Mouse (Mus musculus) lung, adult 10 weeks (tissue): ENCODE data around the gene Ggct. TPM values are rescaled to one million over a fixed set of nuclear protein-coding genes. Genes with fewer than 3 reads are reported as not detected.

ENCODE experiments used
- polyA plus RNA-seq: library from polyadenylated mRNA; stranded (reverse); fragments of 350-450 nt; fragmentation: Illumina TruSeq; extraction: RNeasy Lipid Tissue Mini Kit (QIAGEN cat#74804); gene quantifications from one replicate; pipeline ENCODE4 v1.2.3, GENCODE M21; 2014; ENCODE audit warnings: low read depth, low replicate concordance; ENCODE audit not compliant: insufficient read depth

Ggct gene
- 9.5 TPM for polyA plus RNA-seq

DNA sequence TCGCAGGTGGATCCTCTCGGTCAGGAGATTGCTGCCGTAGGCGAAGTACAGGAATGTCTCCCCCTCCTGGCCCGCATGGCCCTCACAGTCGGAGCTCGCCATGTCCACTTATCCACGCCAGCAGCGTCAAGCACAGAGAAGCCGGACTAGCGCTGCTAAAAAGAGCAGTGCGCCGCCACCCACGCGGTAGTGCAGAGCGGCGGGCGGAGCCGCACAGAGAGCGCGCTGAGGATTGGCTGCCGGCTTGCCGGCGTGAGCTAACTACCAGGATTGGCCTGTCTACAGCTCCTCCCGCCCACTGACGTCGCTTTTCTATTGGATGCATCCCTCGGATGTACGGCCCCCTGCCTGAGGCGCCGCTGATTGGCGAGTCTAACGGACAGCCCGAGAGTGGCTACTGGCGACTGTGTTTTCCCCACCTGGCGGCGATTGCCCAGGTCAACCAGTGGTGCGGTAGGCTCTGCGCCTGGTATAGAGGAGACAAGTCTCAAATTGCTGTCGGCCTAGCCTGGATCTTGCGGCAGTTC is at the start of gene Ggct:
Ggct (minus strand) TSS at position 217 of the 527 bp plus-strand sequence.

DNA sequence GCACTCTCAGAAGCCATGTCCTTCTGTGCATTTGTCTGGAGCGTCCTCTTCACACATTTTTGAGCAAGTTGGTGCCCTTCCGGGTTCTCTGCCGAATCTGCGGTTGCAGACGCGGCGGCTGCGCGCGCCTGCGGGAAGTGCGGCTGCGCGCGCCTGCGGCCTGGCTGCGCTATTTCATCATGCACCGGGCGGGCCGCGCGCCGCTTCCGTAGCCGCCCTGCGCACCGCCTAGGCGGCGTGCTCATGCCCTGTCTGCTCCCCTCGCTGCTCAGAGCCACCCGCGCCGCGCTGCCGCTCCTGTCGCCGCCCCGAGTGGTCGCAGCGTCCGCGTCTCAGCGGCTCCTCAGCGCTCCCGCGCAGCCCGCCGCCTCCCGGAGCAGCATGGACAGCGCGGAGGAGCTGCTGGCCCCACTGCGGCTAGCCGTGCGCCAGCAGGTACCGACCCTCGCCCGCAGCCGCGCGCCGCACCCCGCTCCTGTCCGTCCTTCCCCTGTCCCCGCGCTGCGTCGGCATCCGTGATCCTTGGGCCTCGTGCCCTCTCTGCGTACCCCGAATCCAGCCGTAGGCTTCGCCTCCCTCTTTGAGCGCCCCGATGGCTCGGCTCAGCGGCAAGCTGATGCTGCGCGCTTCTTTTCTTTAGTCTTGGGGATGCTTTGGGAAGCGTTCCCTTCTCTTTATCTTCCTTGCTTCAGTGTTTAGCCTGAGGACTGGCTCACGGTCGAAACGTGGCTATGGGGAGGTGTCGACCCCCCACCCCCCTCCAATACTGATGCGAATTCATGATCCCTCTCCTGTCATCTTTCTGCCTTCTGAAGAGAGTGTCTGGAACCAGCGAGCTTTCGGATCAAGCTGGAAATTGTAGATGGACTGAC is 45.3 kb upstream of the Ggct start, which contains the start of gene Gars:
Gars (plus strand) TSS at position 209 of the 872 bp plus-strand sequence.

DNA sequence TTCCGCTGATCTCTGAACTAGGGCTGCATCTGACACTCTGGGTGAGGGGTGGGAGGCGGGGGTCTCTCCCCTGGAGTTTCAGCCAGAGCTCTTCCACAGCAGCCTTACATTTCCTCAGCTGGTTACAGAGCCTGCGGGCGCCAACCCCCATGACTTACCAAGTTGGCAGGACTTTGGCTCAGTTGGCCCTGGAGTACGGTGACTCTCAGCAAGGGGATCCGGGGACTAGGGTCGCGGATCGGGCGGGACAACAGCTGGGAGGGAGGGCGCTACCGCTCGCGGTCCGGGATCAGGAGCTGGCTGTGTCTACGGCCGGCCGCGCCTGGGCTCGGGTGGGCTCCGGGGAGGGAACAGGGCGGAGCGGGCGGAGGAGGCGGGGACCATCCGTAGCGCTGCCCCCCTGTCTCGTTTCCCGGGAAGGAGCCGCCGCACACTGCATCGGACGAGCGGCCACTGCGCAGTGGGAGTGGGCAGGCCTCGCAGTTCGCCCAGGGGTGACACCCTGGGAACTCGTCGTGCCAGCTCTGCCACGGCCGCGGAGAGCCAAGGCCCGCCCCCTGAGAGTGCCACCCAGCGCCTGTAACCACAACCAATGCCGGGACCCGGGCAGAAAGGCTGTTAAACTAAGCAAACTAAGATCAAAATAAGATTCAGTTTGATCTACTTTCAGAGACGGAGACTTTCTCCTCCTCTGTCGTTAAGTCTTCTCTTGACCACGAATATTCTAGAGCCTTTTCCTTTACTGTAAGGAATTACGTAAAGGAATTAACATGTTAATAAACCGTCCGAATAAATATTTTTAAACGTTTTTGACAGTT is 20.4 kb downstream of the Ggct start, which contains the start of gene Nod1:
Nod1 (minus strand) TSS at position 502 of the 818 bp plus-strand sequence.

Other genes starting within 250 kb of the Ggct start
- gene Znrf2, start 176.0 kb downstream of the Ggct start, polyA plus RNA-seq, result 12.3 TPM
- 16.4 TPM for gene Nod1, start 20.3 kb downstream of the Ggct start, polyA plus RNA-seq
- 36.5 TPM for gene Gars, start 45.1 kb upstream of the Ggct start, polyA plus RNA-seq
- 0.30 TPM for gene Crhr2, start 140.1 kb upstream of the Ggct start, polyA plus RNA-seq
- 3,946 TPM for gene Inmt, start 182.1 kb upstream of the Ggct start, polyA plus RNA-seq
- 10.6 TPM for gene Mindy4, start 210.4 kb upstream of the Ggct start, polyA plus RNA-seq